Mouse (Mus musculus): ENCODE measurements around the gene Pllp.

Gene Pllp

GRCm38 (mm10) chr8:94646165-94646564, 49.9 kb downstream of the Pllp start:
- DNase-seq: no peak

GRCm38 (mm10) chr8:94645202-94645601, 50.9 kb downstream of the Pllp start:
- DNase-seq: no peak

GRCm38 (mm10) chr8:94641938-94642337, 54.1 kb downstream of the Pllp start:
- no peak for DNase-seq

- no peak for DNase-seq
These were observed 54.9 kb downstream of the Pllp start for GRCm38 (mm10) chr8:94641183-94641582.

GRCm38 (mm10) chr8:94634211-94634610, 61.9 kb downstream of the Pllp start:
- DNase-seq: peak in 1 of 2 experiments; percentile 48

GRCm38 (mm10) chr8:94633564-94634194, 62.4 kb downstream of the Pllp start:
- no peak for DNase-seq
